Mouse (Mus musculus) ES-Bruce4 (cell line): ENCODE measurements around the gene Elavl1.

ENCODE experiments used
- CTCF ChIP-seq: IDR thresholded peaks from one replicate; pipeline ENCODE4 v1.8.1; 2011; ENCODE audit warnings: low read depth, low read length
- EP300 ChIP-seq: IDR thresholded peaks from 2 replicates; pipeline ENCODE4 v1.6.1; 2011; ENCODE audit warnings: low read depth, low read length; ENCODE audit not compliant: insufficient read depth
- POLR2A ChIP-seq: IDR thresholded peaks from one replicate; pipeline ENCODE4 v1.8.1; 2011; ENCODE audit warnings: low read length; ENCODE audit not compliant: insufficient read depth

DNA sequence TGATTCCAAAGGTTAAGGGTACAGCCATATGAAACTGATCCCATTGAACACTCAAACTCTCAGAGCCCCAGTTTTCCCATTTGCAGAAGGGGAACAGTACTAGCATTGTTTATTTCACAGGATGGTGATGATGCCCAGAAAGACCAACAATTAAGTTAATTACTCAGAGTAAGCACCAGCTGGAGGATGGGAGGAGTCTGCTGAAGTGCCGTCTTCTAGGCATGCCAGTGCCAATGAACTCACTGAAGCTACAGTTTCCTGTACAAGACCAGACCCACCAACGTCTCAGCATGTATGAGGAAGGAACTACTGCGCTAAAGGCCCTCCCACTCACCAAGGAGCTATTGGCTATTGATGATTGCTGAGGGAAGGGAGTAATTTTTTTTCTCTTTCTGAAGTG is 34.1 kb upstream of the Elavl1 start:
- TF ChIP-seq POLR2A (no peak), CTCF (no peak), EP300 (no peak)
